Mouse (Mus musculus) testis, adult 2 months (tissue): ENCODE data around the gene Prr3. TPM values are rescaled to one million over a fixed set of nuclear protein-coding genes. Genes with fewer than 3 reads are reported as not detected.
A peak's percentile ranks its signal among the peaks of the same experiment; 100 is the strongest.

Experiments used
- H3K27ac ChIP-seq: fragments of 200-500 bp; 2 replicates; pipeline ENCODE4 v1.5.1; 2012; ENCODE audit warnings: low read depth, low read length; ENCODE audit not compliant: control insufficient read depth, insufficient read depth
- H3K27me3 ChIP-seq: fragments of 200-500 bp; 2 replicates; pipeline ENCODE4 v1.6.1; 2012; ENCODE audit warnings: mild to moderate bottlenecking, low read length, moderate library complexity; ENCODE audit not compliant: control insufficient read depth, insufficient read depth
- H3K36me3 ChIP-seq: fragments of 200-500 bp; 2 replicates; pipeline ENCODE4 v1.6.1; 2012; ENCODE audit warnings: mild to moderate bottlenecking, low read length; ENCODE audit not compliant: control insufficient read depth, insufficient read depth
- H3K4me1 ChIP-seq: fragments of 200-500 bp; 2 replicates; pipeline ENCODE4 v1.6.1; 2012; ENCODE audit warnings: low read length; ENCODE audit not compliant: control insufficient read depth, insufficient read depth
- H3K4me3 ChIP-seq: fragments of 200-500 bp; 2 replicates; pipeline ENCODE4 v1.5.1; 2012; ENCODE audit warnings: low read depth, mild to moderate bottlenecking, low read length, moderate library complexity, mixed read lengths; ENCODE audit not compliant: control insufficient read depth
- CTCF ChIP-seq: fragments of 200-500 bp; IDR thresholded peaks from 2 replicates; pipeline ENCODE4 v1.5.1; 2012; ENCODE audit warnings: low read depth, mild to moderate bottlenecking, inconsistent platforms, low read length, moderate library complexity; ENCODE audit not compliant: control insufficient read depth, insufficient read depth, insufficient replicate concordance
- POLR2A ChIP-seq: fragments of 200-500 bp; IDR thresholded peaks from 2 replicates; pipeline ENCODE4 v1.6.1; 2012; ENCODE audit warnings: low read depth, mild to moderate bottlenecking, inconsistent platforms, low read length, moderate library complexity; ENCODE audit not compliant: control insufficient read depth
- polyA plus RNA-seq: library from polyadenylated mRNA; depleted of rRNA; stranded (reverse); fragments of >200 nt; gene quantifications from 2 replicates; pipeline ENCODE4 v1.2.3, GENCODE M21; 2012; rRNA removed

The Prr3 gene
- polyA plus RNA-seq, 1 experiment = 35.7 TPM

- Histone ChIP-seq H3K27me3 (no peaks in the 10 kb centered on the region), H3K27ac (no peak overlapping the region), H3K4me3 (no peak overlapping the region), H3K4me1 (no peaks in the 10 kb centered on the region), H3K36me3 (peaks cover 1% of the 10 kb centered on the region; the same call in 1 of the 2 replicates)
- TF ChIP-seq CTCF (no peak), POLR2A (no peak)
Observed at GRCm38 (mm10) chr17:35932608-35933007, 47.4 kb downstream of the Prr3 start.

- peaks cover 4% of the 10 kb centered on the region; the same call in 1 of the 2 replicates for H3K36me3 ChIP-seq
- TF ChIP-seq POLR2A (peak; percentile 10; the same call in 1 of the 2 replicates), CTCF (no peak)
- no peaks in the 10 kb centered on the region for H3K4me1 ChIP-seq
- H3K27ac ChIP-seq = no peak overlapping the region
- H3K27me3 ChIP-seq = no peaks in the 10 kb centered on the region
- no peak overlapping the region for H3K4me3 ChIP-seq
Observed at GRCm38 (mm10) chr17:35930627-35931026, 49.4 kb downstream of the Prr3 start.

- H3K4me1 ChIP-seq = no peaks in the 10 kb centered on the region
- no peak for TF ChIP-seq CTCF
- TF ChIP-seq POLR2A = no peak
- peaks cover 4% of the 10 kb centered on the region; the same call in 1 of the 2 replicates for H3K36me3 ChIP-seq
Observed at GRCm38 (mm10) chr17:35929534-35929933, 50.5 kb downstream of the Prr3 start.

DNA sequence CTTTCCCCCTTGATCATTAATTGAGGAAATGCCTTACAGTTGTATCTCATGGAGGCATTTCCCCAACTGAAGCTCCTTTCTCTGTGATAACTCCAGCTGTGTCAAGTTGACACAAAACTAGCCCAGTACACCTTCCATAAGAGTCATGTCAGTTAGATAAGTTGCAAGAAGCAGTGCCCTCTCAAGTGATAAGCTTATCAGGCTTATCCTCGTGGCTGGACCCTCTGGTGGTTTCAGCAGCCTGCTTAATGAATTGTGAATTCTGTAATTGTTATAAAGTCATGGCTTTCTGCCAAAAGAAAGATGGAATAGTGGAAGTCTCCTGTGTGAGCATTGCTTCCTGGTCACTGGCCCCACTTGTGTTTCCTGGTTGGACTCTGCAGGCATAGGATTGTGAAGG lies 52.6 kb downstream of the Prr3 start:
- Histone ChIP-seq H3K4me3 (no peak overlapping the region), H3K4me1 (no peaks in the 10 kb centered on the region), H3K27me3 (no peaks in the 10 kb centered on the region), H3K27ac (no peak overlapping the region), H3K36me3 (peaks cover 4% of the 10 kb centered on the region; the same call in 1 of the 2 replicates)
- no peak for TF ChIP-seq POLR2A
- no peak for TF ChIP-seq CTCF

More at GRCm38 (mm10) chr17:35929534-35929933, 50.5 kb downstream of the Prr3 start:
- H3K4me3 ChIP-seq = no peak overlapping the region
- no peaks in the 10 kb centered on the region for H3K27me3 ChIP-seq
- no peak overlapping the region for H3K27ac ChIP-seq

- Histone ChIP-seq H3K4me1 (no peaks in the 10 kb centered on the region), H3K27ac (no peak overlapping the region), H3K4me3 (no peak overlapping the region), H3K27me3 (no peaks in the 10 kb centered on the region), H3K36me3 (peaks cover 4% of the 10 kb centered on the region; the same call in 1 of the 2 replicates)
- 0 out of 2 replicates have a peak, but pooled peaks have one; percentile 12 for TF ChIP-seq POLR2A
- no peak for TF ChIP-seq CTCF
Observed at GRCm38 (mm10) chr17:35923281-35923680, 56.8 kb downstream of the Prr3 start.

DNA sequence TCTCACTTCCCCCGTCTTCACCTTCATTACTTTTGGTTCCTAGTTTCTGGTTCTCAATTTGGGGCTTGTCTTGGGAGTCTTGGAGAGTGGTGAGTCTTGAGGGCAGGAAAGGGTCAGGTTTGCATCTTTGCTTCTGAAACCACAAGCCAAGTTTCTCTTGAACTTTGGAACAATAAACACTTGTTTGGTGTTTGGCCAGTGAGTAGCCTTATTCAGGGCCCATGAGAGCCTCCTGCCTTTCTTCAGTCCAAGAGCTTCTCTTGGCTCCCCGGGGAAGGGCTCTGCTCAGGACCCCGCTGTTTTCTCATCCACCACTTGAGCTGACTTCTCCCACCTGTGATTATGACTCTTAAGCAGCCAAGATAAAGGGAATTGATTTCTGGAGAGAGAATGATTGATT lies 57.5 kb downstream of the Prr3 start:
- Histone ChIP-seq H3K4me1 (no peaks in the 10 kb centered on the region), H3K27ac (no peak overlapping the region), H3K4me3 (no peak overlapping the region), H3K36me3 (peaks cover 4% of the 10 kb centered on the region; the same call in 1 of the 2 replicates), H3K27me3 (no peaks in the 10 kb centered on the region)
- TF ChIP-seq POLR2A (no peak), CTCF (no peak)

Other genes starting within 250 kb of the Prr3 start
- gene Ier3, start 158.6 kb downstream of the Prr3 start, polyA plus RNA-seq = 1.4 TPM in 2 replicates
- 13.7 and 14.1 TPM in 2 replicates for gene Flot1, start 157.0 kb downstream of the Prr3 start, polyA plus RNA-seq
- gene Tubb5, start 141.9 kb downstream of the Prr3 start, polyA plus RNA-seq = 54.0 and 59.4 TPM in 2 replicates
- 73.7 and 81.1 TPM in 2 replicates for gene Mdc1, start 138.7 kb downstream of the Prr3 start, polyA plus RNA-seq
- gene Nrm, start 118.9 kb downstream of the Prr3 start, polyA plus RNA-seq = 179 and 201 TPM in 2 replicates
- gene Ppp1r18, start 114.6 kb downstream of the Prr3 start, polyA plus RNA-seq = 34.1 and 36.8 TPM in 2 replicates
- gene Dhx16, start 100.4 kb downstream of the Prr3 start, polyA plus RNA-seq = 81.3 and 89.0 TPM in 2 replicates
- gene 2310061I04Rik, start 82.8 kb downstream of the Prr3 start, polyA plus RNA-seq = 144 and 172 TPM in 2 replicates
- gene Atat1, start 70.2 kb downstream of the Prr3 start, polyA plus RNA-seq = 158 and 171 TPM in 2 replicates
- gene Mrps18b, start 63.8 kb downstream of the Prr3 start, polyA plus RNA-seq = 81.8 and 83.3 TPM in 2 replicates
- 100 and 104 TPM in 2 replicates for gene Ppp1r10, start 63.8 kb downstream of the Prr3 start, polyA plus RNA-seq
- gene Abcf1, start 10.5 kb downstream of the Prr3 start, polyA plus RNA-seq = 122 and 129 TPM in 2 replicates
- 109 and 114 TPM in 2 replicates for gene Gnl1, start 385 bp downstream of the Prr3 start, polyA plus RNA-seq
- gene H2-T24, start 40.3 kb upstream of the Prr3 start, polyA plus RNA-seq = 0.07 and 0.17 TPM in 2 replicates
- gene H2-T23, start 52.6 kb upstream of the Prr3 start, polyA plus RNA-seq = 2.8 and 4.7 TPM in 2 replicates
- gene H2-T22, start 62.5 kb upstream of the Prr3 start, polyA plus RNA-seq = 1.6 and 2.1 TPM in 2 replicates
- not detected in 2 replicates for gene Gm6034, start 62.7 kb upstream of the Prr3 start, polyA plus RNA-seq
- 0.22 and 0.29 TPM in 2 replicates for gene Gm11127, start 78.1 kb upstream of the Prr3 start, polyA plus RNA-seq
- not detected in 2 replicates for gene Gm19684, start 141.4 kb upstream of the Prr3 start, polyA plus RNA-seq
- gene Gm7030, start 149.2 kb upstream of the Prr3 start, polyA plus RNA-seq = not detected in 2 replicates
- 0.21 TPM in 1 of 2 replicates, not detected in the other for gene Gm8909, start 188.3 kb upstream of the Prr3 start, polyA plus RNA-seq
- 0.05 TPM in 1 of 2 replicates, not detected in the other for gene H2-T3, start 210.1 kb upstream of the Prr3 start, polyA plus RNA-seq